Mouse (Mus musculus): ENCODE measurements around the gene Dll3. TPM values are rescaled to one million over a fixed set of nuclear protein-coding genes. Genes with fewer than 3 reads are reported as not detected.

Dll3 gene
- polyA plus RNA-seq, 1 experiment from 2014 or later, result 22.2 TPM

DNA sequence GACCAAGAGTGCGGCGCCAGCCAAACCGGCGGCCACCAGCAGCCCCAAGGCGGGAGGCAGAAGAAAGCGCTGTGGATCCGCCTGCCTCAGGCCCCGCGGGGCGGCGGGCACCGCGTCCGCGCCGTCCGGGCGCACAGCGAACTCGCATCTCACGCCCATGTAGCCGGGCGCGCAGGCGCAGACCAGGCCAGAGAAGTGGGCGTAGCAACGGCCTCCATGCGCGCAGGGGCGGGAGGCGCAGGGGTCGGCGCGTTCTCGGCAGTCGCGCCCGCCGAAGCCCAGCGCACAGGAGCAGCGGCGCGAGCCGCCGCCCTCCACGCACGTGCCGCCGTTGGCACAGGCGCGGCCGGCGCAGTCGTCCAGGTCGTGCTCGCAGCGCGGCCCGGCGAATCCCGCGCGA, 7.6 kb downstream of the Dll3 start:
- H3K36me3 ChIP-seq, result no peaks in the 10 kb centered on the region
- H3K4me1 ChIP-seq (replicated peaks), result peaks cover 44% of the 10 kb centered on the region
- peak overlapping the region; percentile 56 for H3K4me3 ChIP-seq
- H3K27me3 ChIP-seq, result peaks cover 76% of the 10 kb centered on the region
- WGBS, result under 1% methylated on average over 63 of the region's 63 CpGs
- peak; percentile 67 for ATAC-seq (ENCODE audit: low FRiP score)
- H3K4me2 ChIP-seq, result peak overlapping the region; percentile 76
- peak overlapping the region; percentile 73 for H3K9ac ChIP-seq
- H3K9me3 ChIP-seq, result no peaks in the 10 kb centered on the region
- no peak overlapping the region for H3K27ac ChIP-seq

- H3K4me2 ChIP-seq, result peak within 1 kb of the TSS; percentile 53
- H3K27me3 ChIP-seq, result peaks cover 78% of the 10 kb centered on the region
- H3K4me1 ChIP-seq (replicated peaks), result peaks cover 39% of the 10 kb centered on the region
- H3K36me3 ChIP-seq, result no peaks in the 10 kb centered on the region
- under 1% methylated on average over 52 of the region's 52 CpGs for WGBS
- H3K9ac ChIP-seq, result peak within 1 kb of the TSS; percentile 51
- H3K9me3 ChIP-seq, result no peaks in the 10 kb centered on the region
- ATAC-seq (ENCODE audit: low FRiP score), result 0 out of 2 replicates have a peak, but pooled peaks have one; percentile 49
- peak within 1 kb of the TSS; percentile 30 for H3K4me3 ChIP-seq
- no peak within 1 kb of the TSS for H3K27ac ChIP-seq
Observed at GRCm38 (mm10) chr7:28290638-28291590, 11.1 kb downstream of the Dll3 start, which contains the start of gene Selenov. Gene Selenov, minus strand, starts transcription at chr7:28291186.

DNA sequence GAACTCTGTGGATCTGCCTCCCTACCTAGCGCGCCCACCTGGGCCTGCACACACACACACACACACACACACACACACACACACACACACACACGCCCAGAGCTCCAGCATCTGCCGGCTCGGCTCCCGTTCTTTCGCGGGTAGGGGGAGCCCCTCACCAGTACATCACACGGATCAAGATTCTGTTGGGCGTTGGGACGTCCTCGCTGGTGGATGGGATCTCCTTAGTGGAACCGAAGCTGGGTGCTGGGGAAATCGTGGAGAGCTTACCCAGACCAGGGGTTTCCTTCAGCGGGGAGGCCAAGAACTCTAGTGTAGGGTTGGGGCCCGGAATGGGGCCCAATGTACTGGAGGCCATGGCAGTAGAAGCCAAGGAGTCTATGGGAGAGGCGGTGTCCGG, 11.9 kb downstream of the Dll3 start:
- Histone ChIP-seq H3K27ac (no peak overlapping the region), H3K27me3 (peaks cover 72% of the 10 kb centered on the region), H3K36me3 (no peaks in the 10 kb centered on the region), H3K4me3 (peak overlapping the region; percentile 30), H3K9ac (peak overlapping the region; percentile 51; the same call in 1 of the 2 replicates), H3K4me1 (replicated peaks) (peaks cover 38% of the 10 kb centered on the region), H3K9me3 (no peaks in the 10 kb centered on the region), H3K4me2 (peak overlapping the region; percentile 53)
- no peak for ATAC-seq (ENCODE audit: low FRiP score)
- WGBS, result 1% methylated on average over 16 of the region's 18 CpGs

DNA sequence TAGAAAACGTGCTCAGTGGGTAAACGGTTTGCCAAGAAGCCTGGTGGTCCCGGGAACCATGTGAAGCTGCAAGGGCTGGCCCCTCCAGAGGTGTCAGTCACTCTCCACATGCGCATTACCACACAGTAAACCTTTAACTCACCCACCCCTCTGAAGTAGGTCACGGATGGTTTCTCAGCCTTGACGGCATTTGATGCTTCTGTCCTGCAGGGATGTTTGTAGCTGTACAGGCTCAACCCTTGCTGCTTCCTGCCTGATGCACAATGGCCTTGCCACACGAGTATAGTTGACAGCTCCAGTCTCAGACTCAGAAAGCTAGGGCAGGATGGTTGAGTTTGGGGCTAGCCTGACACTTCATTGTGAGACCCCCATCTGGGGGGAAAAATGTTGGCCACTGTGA, 21.4 kb downstream of the Dll3 start:
- H3K9ac ChIP-seq, result no peak overlapping the region
- no peak for ATAC-seq (ENCODE audit: low FRiP score)
- H3K4me3 ChIP-seq, result no peak overlapping the region
- 0 out of 2 replicates have a peak, but pooled peaks cover 7% of the 10 kb centered on the region for H3K36me3 ChIP-seq
- H3K27ac ChIP-seq, result no peak overlapping the region
- 85% methylated on average over 7 of the region's 7 CpGs for WGBS
- H3K9me3 ChIP-seq, result no peaks in the 10 kb centered on the region
- H3K4me1 ChIP-seq (replicated peaks), result peaks cover 21% of the 10 kb centered on the region
- H3K27me3 ChIP-seq, result no peaks in the 10 kb centered on the region
- no peak overlapping the region for H3K4me2 ChIP-seq

DNA sequence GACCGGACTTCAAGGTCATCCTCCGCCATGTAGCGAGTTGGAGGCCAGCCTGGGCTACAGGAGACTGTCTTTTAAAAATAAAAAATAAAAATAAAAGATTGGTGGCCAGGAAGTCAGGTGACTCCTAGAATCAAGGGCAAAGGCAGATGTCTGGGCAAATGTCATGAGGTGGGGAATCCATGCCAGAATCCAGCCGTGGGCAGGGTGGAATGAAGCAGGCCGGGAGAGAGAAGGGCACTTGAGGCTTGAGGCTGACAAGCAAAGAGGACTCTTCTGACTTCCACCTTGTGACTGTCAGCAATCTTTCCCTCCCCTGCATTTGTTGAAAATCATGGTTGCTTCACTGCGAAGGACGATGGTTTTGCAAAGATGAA, 23.8 kb downstream of the Dll3 start:
- H3K27me3 ChIP-seq, result no peaks in the 10 kb centered on the region
- WGBS, result 85% methylated on average over 7 of the region's 7 CpGs
- H3K4me1 ChIP-seq (replicated peaks), result peaks cover 21% of the 10 kb centered on the region
- H3K9me3 ChIP-seq, result no peaks in the 10 kb centered on the region
- peak overlapping the region; percentile 86 for H3K4me2 ChIP-seq
- ATAC-seq (ENCODE audit: low FRiP score), result no peak
- H3K36me3 ChIP-seq, result peaks cover 15% of the 10 kb centered on the region
- peak overlapping the region; percentile 91 for H3K27ac ChIP-seq
- peak overlapping the region; percentile 91 for H3K9ac ChIP-seq
- H3K4me3 ChIP-seq, result peak overlapping the region; percentile 69

GRCm38 (mm10) chr7:28277615-28278278, 24.3 kb downstream of the Dll3 start, which contains the start of gene Eid2b:
Gene Eid2b, plus strand, starts transcription at chr7:28277739.
- peak; percentile 68 for ATAC-seq (ENCODE audit: low FRiP score)
- Histone ChIP-seq H3K4me2 (peak within 1 kb of the TSS; percentile 86), H3K4me1 (replicated peaks) (peaks cover 21% of the 10 kb centered on the region), H3K27ac (peak within 1 kb of the TSS; percentile 91), H3K36me3 (peaks cover 20% of the 10 kb centered on the region), H3K9me3 (no peaks in the 10 kb centered on the region), H3K27me3 (no peaks in the 10 kb centered on the region), H3K9ac (peak within 1 kb of the TSS; percentile 91), H3K4me3 (peak within 1 kb of the TSS; percentile 69)
- WGBS, result 3% methylated on average over 68 of the region's 68 CpGs

- Histone ChIP-seq H3K27ac (no peak overlapping the region), H3K4me1 (replicated peaks) (peaks cover 21% of the 10 kb centered on the region), H3K9me3 (no peaks in the 10 kb centered on the region), H3K9ac (no peak overlapping the region), H3K36me3 (peaks cover 25% of the 10 kb centered on the region), H3K27me3 (no peaks in the 10 kb centered on the region), H3K4me3 (no peak overlapping the region), H3K4me2 (no peak overlapping the region)
- ATAC-seq (ENCODE audit: low FRiP score), result no peak
- 63% methylated on average over 8 of the region's 8 CpGs for WGBS
Observed at GRCm38 (mm10) chr7:28277237-28277614, 24.8 kb downstream of the Dll3 start.

GRCm38 (mm10) chr7:28271761-28272160, 30.3 kb downstream of the Dll3 start:
- Histone ChIP-seq H3K9me3 (no peaks in the 10 kb centered on the region), H3K27ac (no peak overlapping the region), H3K27me3 (no peaks in the 10 kb centered on the region), H3K4me3 (no peak overlapping the region), H3K9ac (no peak overlapping the region), H3K4me1 (replicated peaks) (peaks cover 18% of the 10 kb centered on the region), H3K4me2 (no peak overlapping the region), H3K36me3 (peaks cover 41% of the 10 kb centered on the region)
- ATAC-seq (ENCODE audit: low FRiP score), result no peak
- WGBS, result 73% methylated on average over 3 of the region's 3 CpGs

GRCm38 (mm10) chr7:28269355-28269754, 32.7 kb downstream of the Dll3 start:
- 94% methylated on average over 12 of the region's 12 CpGs for WGBS
- Histone ChIP-seq H3K27ac (no peak overlapping the region), H3K4me3 (peak overlapping the region; percentile 99)

GRCm38 (mm10) chr7:28268576-28268975, 33.5 kb downstream of the Dll3 start:
- ATAC-seq (ENCODE audit: low FRiP score), result no peak
- H3K9me3 ChIP-seq, result no peaks in the 10 kb centered on the region
- 0 out of 2 replicates have a peak, but pooled peaks cover 9% of the 10 kb centered on the region for H3K27me3 ChIP-seq
- peak overlapping the region; percentile 96 for H3K27ac ChIP-seq
- WGBS, result 31% methylated on average over 16 of the region's 16 CpGs
- peaks cover 35% of the 10 kb centered on the region for H3K36me3 ChIP-seq
- peaks cover 18% of the 10 kb centered on the region for H3K4me1 ChIP-seq (replicated peaks)
- peak overlapping the region; percentile 86 for H3K4me2 ChIP-seq
- peak overlapping the region; percentile 99 for H3K4me3 ChIP-seq
- H3K9ac ChIP-seq, result peak overlapping the region; percentile 100

More at GRCm38 (mm10) chr7:28269355-28269754, 32.7 kb downstream of the Dll3 start:
- Histone ChIP-seq H3K9ac (no peak overlapping the region), H3K9me3 (no peaks in the 10 kb centered on the region), H3K4me1 (replicated peaks) (peaks cover 18% of the 10 kb centered on the region), H3K4me2 (peak overlapping the region; percentile 86; the same call in 1 of the 2 replicates), H3K36me3 (peaks cover 37% of the 10 kb centered on the region), H3K27me3 (0 out of 2 replicates have a peak, but pooled peaks cover 5% of the 10 kb centered on the region)
- no peak for ATAC-seq (ENCODE audit: low FRiP score)

GRCm38 (mm10) chr7:28268042-28268531, 34.0 kb downstream of the Dll3 start:
- WGBS, result under 1% methylated on average over 47 of the region's 62 CpGs
- peak; percentile 82 for ATAC-seq (ENCODE audit: low FRiP score)

More at GRCm38 (mm10) chr7:28268042-28268531, 34.0 kb downstream of the Dll3 start:
- H3K27ac ChIP-seq, result peak overlapping the region; percentile 96
- H3K9ac ChIP-seq, result peak overlapping the region; percentile 100
- H3K36me3 ChIP-seq, result peaks cover 31% of the 10 kb centered on the region
- H3K4me2 ChIP-seq, result peak overlapping the region; percentile 86
- H3K27me3 ChIP-seq, result 0 out of 2 replicates have a peak, but pooled peaks cover 9% of the 10 kb centered on the region
- H3K4me3 ChIP-seq, result peak overlapping the region; percentile 99
- H3K4me1 ChIP-seq (replicated peaks), result peaks cover 18% of the 10 kb centered on the region
- no peaks in the 10 kb centered on the region for H3K9me3 ChIP-seq
